Mouse (Mus musculus) E14TG2a.4 (cell line): ENCODE results near the gene Shbg.

Experiments used
- H3K27me3 ChIP-seq: 2 replicates; pipeline ENCODE4 v1.6.1; 2014; ENCODE audit warnings: low read length, control low read depth; ENCODE audit not compliant: insufficient read depth
- H3K36me3 ChIP-seq: 2 replicates; pipeline ENCODE4 v1.6.1; 2014; ENCODE audit warnings: low read length, control low read depth; ENCODE audit not compliant: insufficient read depth
- H3K4me1 ChIP-seq: replicated peaks from 2 replicates; pipeline ENCODE4 v1.6.1; 2014; ENCODE audit warnings: low read depth, low read length, control low read depth
- H3K4me3 ChIP-seq: replicated peaks from 2 replicates; pipeline ENCODE4 v1.5.1; 2014; ENCODE audit warnings: mild to moderate bottlenecking, low read length
- H3K9me3 ChIP-seq: 2 replicates; pipeline ENCODE4 v1.6.1; 2014; ENCODE audit warnings: low read length, control low read depth
- CTCF ChIP-seq: conservative IDR thresholded peaks from 2 replicates; pipeline ENCODE4 v1.5.1; 2014; ENCODE audit warnings: low read length
- NANOG ChIP-seq: IDR thresholded peaks from 2 replicates; pipeline ENCODE4 v1.6.1; 2014; ENCODE audit warnings: borderline replicate concordance, low read length, mixed read lengths
- POU5F1 ChIP-seq: IDR thresholded peaks from 2 replicates; pipeline ENCODE4 v1.6.1; 2014; ENCODE audit warnings: low read length, borderline replicate concordance

Gene Shbg

DNA sequence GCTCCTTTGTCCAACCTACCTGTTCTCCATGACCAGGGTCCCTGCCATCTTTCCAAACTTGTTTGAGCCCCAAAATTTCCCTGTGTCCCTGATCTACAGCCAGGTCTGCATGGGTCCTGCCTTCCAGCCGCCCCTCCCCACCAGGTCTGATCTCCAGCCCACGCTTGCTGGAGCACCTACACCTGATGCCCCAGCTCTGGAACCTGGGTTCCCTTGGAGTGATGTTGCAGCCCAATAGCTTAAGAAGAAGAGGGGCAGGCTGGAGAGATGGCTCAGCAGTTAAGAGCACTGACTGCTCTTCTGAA, 11.3 kb downstream of the Shbg start:
- TF ChIP-seq NANOG (no peak), POU5F1 (no peak), CTCF (no peak)
- H3K4me3 ChIP-seq, result peak overlapping the region; percentile 52
- peaks cover 63% of the 10 kb centered on the region for H3K4me1 ChIP-seq
- 0 out of 2 replicates have a peak, but pooled peaks cover 4% of the 10 kb centered on the region for H3K36me3 ChIP-seq
- H3K9me3 ChIP-seq, result no peaks in the 10 kb centered on the region
- H3K27me3 ChIP-seq, result peaks cover 41% of the 10 kb centered on the region

DNA sequence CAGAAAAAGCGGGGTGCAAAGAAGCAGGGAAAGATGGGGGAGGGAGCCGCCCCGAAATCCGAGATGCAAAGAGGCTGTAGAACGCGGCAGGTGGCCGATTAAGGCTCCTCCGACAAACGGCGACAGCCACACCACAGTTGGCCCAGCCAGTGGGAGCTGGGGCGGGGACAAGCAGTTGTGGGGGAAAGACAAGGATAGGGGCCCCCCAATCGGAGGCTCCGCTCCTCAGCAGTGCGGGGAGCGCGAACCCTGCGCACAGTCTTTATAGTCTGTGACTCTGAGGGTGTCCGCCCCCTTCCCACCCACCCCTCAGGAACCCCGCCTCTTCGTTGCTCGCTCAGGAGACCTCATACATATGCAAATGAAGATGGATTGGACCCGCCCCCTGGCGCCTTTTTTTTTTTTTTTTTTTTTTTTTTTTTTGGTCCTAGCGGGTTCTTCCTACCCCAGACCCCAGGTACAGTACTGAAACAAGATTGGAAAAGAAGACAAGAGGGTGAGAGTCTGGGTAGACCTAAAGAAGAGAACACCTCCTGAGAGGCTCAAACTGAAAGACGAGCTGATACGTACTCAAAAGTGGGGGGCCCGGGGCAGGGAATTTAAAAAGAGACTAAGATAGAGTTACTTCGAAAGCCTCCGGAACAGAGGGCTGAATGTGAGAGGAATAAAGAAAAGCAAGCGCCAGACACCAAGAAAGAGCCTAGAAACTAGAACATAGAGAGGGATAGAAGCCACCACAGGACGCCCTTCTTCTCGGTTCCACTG, 11.8 kb downstream of the Shbg start, which contains the start of gene Atp1b2:
Atp1b2 (minus strand) TSS at position 217 of the 765 bp plus-strand sequence.
- H3K9me3 ChIP-seq, result no peaks in the 10 kb centered on the region
- peaks cover 39% of the 10 kb centered on the region for H3K27me3 ChIP-seq
- H3K36me3 ChIP-seq, result 0 out of 2 replicates have a peak, but pooled peaks cover 4% of the 10 kb centered on the region
- peaks cover 68% of the 10 kb centered on the region for H3K4me1 ChIP-seq
- no peak for TF ChIP-seq CTCF
- TF ChIP-seq NANOG, result no peak
- TF ChIP-seq POU5F1, result no peak
- H3K4me3 ChIP-seq, result peak within 1 kb of the TSS; percentile 88

DNA sequence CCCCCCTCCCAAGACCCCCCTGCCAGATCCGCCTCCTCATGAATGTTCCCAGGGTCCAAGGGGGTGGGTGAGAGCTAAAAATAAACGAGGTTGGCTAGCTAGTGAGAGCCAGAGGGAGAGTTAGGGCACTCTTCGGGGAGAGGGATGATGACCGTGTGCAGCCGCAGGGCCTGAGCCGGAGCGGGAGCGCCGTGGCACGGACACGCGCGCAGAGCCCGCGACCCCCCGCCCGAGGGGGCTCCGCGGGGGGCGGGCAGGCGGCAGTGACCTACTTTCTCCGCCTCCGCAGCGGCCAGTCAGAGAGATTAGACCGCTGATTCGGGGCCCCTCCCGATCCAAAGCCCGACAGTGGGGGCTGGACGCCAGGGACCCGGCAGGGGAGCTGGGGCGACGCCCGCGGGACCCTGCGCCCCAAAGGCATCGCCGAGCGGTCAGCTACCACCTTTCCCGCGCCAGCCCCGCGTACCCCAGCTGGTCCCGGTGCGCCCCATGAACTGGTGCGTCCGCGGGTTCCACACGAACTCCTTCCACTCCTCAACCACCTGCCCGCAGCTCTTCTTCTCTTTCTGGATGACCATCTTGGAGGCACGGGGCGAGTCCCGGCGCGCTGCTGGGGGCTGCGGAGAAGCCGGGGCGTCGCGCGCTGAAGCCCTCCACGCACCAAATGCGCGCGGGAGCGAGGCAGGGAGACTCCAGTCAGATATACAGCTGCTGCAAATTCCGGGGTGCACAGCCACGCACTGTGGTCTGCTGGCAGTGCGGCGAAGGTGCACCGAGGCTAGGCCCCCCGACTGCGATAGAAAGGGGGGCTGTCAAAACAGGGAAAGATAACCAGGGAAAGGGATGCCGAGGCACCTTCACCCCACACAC, 12.7 kb downstream of the Shbg start:
- TF ChIP-seq CTCF (no peak), NANOG (no peak), POU5F1 (no peak)
- Histone ChIP-seq H3K36me3 (0 out of 2 replicates have a peak, but pooled peaks cover 4% of the 10 kb centered on the region), H3K4me3 (peak overlapping the region; percentile 88), H3K4me1 (peaks cover 77% of the 10 kb centered on the region), H3K9me3 (no peaks in the 10 kb centered on the region), H3K27me3 (peaks cover 38% of the 10 kb centered on the region)

DNA sequence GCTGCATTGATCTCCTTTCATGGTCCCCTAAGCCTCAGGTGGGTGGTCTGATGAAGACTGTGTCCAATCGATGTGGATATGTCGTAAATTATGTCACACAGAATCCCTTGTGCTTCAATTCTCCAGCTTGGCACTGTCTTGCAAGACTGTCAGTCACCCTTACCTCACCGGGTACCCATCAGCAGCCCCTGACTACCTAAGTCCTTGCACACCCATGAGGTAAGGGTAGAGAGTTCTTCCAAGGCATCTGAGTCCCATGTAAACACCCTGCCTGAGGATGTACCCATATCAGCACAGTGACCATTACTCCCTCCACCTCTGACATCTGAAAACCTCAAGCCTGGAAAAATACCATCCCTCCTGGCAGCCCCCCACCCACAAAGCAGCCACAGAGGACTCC, 13.4 kb downstream of the Shbg start:
- Histone ChIP-seq H3K9me3 (no peaks in the 10 kb centered on the region), H3K4me3 (peak overlapping the region; percentile 88), H3K36me3 (0 out of 2 replicates have a peak, but pooled peaks cover 4% of the 10 kb centered on the region), H3K27me3 (peaks cover 38% of the 10 kb centered on the region), H3K4me1 (peaks cover 81% of the 10 kb centered on the region)
- no peak for TF ChIP-seq CTCF
- TF ChIP-seq NANOG, result no peak
- TF ChIP-seq POU5F1, result no peak

DNA sequence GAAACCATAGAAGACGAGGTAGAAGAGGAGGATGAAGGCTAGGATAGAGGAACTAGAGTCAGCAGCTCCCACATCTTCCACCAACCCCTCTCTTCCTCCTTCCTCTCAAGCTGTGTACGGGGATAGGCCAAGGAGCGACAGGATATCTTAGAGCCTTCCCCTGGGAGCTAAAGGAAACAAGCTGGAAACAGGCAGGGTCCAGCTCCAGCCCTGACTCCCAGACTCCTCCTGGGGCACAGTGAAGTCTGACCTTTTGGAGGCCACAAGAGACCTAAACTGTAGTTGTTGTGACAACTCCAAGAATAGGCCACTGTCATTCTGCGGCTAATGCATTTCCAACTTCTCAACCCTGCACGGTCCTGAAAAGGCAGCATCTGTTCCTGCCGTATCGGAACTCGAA, 14.2 kb downstream of the Shbg start:
- H3K4me1 ChIP-seq, result peaks cover 83% of the 10 kb centered on the region
- TF ChIP-seq NANOG (no peak), CTCF (no peak), POU5F1 (no peak)

DNA sequence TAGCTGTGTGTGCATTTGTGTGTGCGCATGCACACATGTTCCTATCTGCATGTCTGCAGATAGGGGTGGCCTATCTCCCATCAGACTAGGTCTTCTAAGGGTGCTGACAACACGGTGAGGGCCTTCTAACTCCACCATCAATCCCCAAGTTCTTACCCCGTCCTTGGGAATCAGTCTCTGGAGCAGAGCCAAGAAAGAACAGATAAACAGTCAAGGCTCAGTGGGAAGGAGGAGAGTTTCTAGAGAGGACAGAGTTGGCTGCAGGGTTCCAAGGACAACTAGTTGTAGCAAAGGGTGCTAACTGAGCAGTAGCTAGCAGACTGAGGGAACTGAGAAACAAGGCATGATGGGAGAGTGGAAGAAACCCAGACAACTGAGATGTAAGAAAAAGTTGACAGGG, 15.9 kb downstream of the Shbg start:
- TF ChIP-seq NANOG (no peak), POU5F1 (no peak), CTCF (no peak)
- Histone ChIP-seq H3K36me3 (0 out of 2 replicates have a peak, but pooled peaks cover 4% of the 10 kb centered on the region), H3K4me1 (peaks cover 74% of the 10 kb centered on the region), H3K4me3 (no peak overlapping the region), H3K9me3 (no peaks in the 10 kb centered on the region), H3K27me3 (peaks cover 38% of the 10 kb centered on the region)

More for the DNA sequence above, 14.2 kb downstream of the Shbg start:
- no peaks in the 10 kb centered on the region for H3K9me3 ChIP-seq
- H3K27me3 ChIP-seq, result peaks cover 38% of the 10 kb centered on the region
- H3K4me3 ChIP-seq, result no peak overlapping the region
- H3K36me3 ChIP-seq, result 0 out of 2 replicates have a peak, but pooled peaks cover 4% of the 10 kb centered on the region

DNA sequence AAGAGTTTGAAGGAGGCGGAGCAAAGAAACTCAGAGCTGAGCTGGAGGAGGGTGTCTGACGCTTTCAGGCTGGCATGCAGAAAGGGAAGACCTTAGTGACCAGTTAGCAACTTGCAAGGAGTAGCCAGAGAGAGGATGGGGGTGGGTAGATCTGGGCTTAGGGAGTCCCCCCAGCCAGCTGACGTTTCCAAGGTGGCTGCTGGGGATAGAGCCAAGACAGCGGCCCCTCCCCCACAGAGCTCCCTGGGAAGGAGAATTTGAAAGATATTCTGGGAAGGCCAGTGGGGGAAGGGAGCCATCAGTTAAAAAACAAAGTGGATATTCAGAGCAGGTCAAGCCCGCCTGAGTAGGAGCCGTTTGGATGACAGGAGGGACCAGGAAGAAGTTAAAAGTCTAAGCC, 17.6 kb downstream of the Shbg start:
- H3K36me3 ChIP-seq, result 0 out of 2 replicates have a peak, but pooled peaks cover 4% of the 10 kb centered on the region
- H3K9me3 ChIP-seq, result no peaks in the 10 kb centered on the region
- TF ChIP-seq POU5F1, result no peak
- TF ChIP-seq CTCF, result no peak
- TF ChIP-seq NANOG, result no peak
- peaks cover 67% of the 10 kb centered on the region for H3K4me1 ChIP-seq
- H3K4me3 ChIP-seq, result peak overlapping the region; percentile 37; the same call in 1 of the 2 replicates
- H3K27me3 ChIP-seq, result peaks cover 32% of the 10 kb centered on the region

DNA sequence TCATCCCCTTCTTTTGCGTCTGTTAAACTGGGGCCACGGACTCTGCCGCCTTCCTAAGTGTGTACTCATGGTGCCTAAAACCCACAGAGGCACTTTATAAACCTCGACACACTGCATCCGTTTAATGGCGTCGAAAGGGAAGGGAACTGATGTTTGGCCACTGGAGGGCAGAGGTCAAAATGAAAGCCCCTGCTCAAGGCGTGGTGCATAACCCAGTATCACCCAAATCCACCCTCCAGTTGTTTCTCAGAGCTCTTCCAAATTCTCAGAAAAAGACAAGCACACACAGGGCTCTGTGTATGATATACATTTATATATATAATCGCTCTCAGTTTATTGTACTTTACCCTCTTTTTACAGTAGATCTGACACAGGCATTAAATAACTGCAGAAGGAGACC, 18.3 kb downstream of the Shbg start:
- Histone ChIP-seq H3K9me3 (no peaks in the 10 kb centered on the region), H3K4me1 (peaks cover 64% of the 10 kb centered on the region), H3K27me3 (peaks cover 25% of the 10 kb centered on the region), H3K4me3 (peak overlapping the region; percentile 49), H3K36me3 (0 out of 2 replicates have a peak, but pooled peaks cover 7% of the 10 kb centered on the region)
- TF ChIP-seq POU5F1 (no peak), CTCF (peak; percentile 10; the same call in 1 of the 2 replicates)
